Mouse (Mus musculus): ENCODE measurements around the gene Recql5.
"Not testable (repeated sequence)": the region's sequence is repeated elsewhere in the genome, so short reads cannot be mapped to it uniquely, and the experiment has no call there.

Gene Recql5

GRCm38 (mm10) chr11:115859143-115859945 is 73.9 kb downstream of the Recql5 start:
- peak; percentile 95 for DNase-seq (ENCODE audit: low spot score)

- DNase-seq (ENCODE audit: low spot score) = peak; percentile 45
Measured at GRCm38 (mm10) chr11:115858354-115858753, 74.9 kb downstream of the Recql5 start, which contains the start of gene Myo15b. TSS of gene Myo15b (plus strand) at chr11:115858406.

- no peak for DNase-seq (ENCODE audit: low spot score)
Measured at GRCm38 (mm10) chr11:115857936-115858335, 75.3 kb downstream of the Recql5 start.

GRCm38 (mm10) chr11:115857146-115857545 is 76.1 kb downstream of the Recql5 start:
- not testable (repeated sequence) for DNase-seq (ENCODE audit: low spot score)

GRCm38 (mm10) chr11:115854674-115855073 is 78.6 kb downstream of the Recql5 start:
- no peak for DNase-seq (ENCODE audit: low spot score)

- no peak for DNase-seq (ENCODE audit: low spot score)
Measured at GRCm38 (mm10) chr11:115845819-115846218, 87.5 kb downstream of the Recql5 start.

GRCm38 (mm10) chr11:115844240-115844639 is 89.0 kb downstream of the Recql5 start:
- no peak for DNase-seq (ENCODE audit: low spot score)

GRCm38 (mm10) chr11:115843891-115844239 is 89.4 kb downstream of the Recql5 start:
- DNase-seq (ENCODE audit: low spot score) = no peak

GRCm38 (mm10) chr11:115843141-115843890 is 90.0 kb downstream of the Recql5 start:
- DNase-seq (ENCODE audit: low spot score) = no peak
